Mouse (Mus musculus): Measurements from ENCODE around the gene Gm595. TPM values are rescaled to one million over a fixed set of nuclear protein-coding genes. Genes with fewer than 3 reads are reported as not detected.

The Gm595 gene
- total RNA-seq (2012; rRNA removed), result 0.09 TPM in 1 of 2 replicates, not detected in the other

GRCm38 (mm10) chrX:48877613-48878012, at the start of gene Gm595:
Gene Gm595 (minus strand): TSS chrX:48877713.
- H3K9ac ChIP-seq (ENCODE audit: insufficient read depth, low read depth, low read length, poor library complexity, severe bottlenecking), result no peak within 1 kb of the TSS
- no peaks in the 10 kb centered on the region for H3K36me3 ChIP-seq (ENCODE audit: control insufficient read depth, insufficient read depth, low read length, poor library complexity, severe bottlenecking)
- H3K4me3 ChIP-seq (ENCODE audit: insufficient read depth in 1 of 2, low read depth in 1 of 2, low read length in 2 of 2, poor library complexity in 1 of 2, severe bottlenecking in 1 of 2), result 0 out of 4 replicates have a peak within 1 kb of the TSS, but pooled peaks of 1 of the 2 experiments have one; percentile 17
- no peaks in the 10 kb centered on the region; a peak in 1 of 4 replicates for H3K4me1 ChIP-seq (ENCODE audit: control insufficient read depth in 2 of 2, insufficient read depth in 2 of 2, low read length in 2 of 2, poor library complexity in 1 of 2)
- DNase-seq (ENCODE audit: low read depth, low spot score), result no peak
- no peak within 1 kb of the TSS for H3K27ac ChIP-seq (ENCODE audit: insufficient read depth, low read depth, low read length, poor library complexity, severe bottlenecking)
- no peaks in the 10 kb centered on the region for H3K9me3 ChIP-seq (ENCODE audit: control insufficient read depth, insufficient read depth, low read depth, low read length)
- in situ Hi-C loops (cut with MboI; ENCODE audit: low sequenced_read_pairs in 2 of 2, unreplicated experiment in 2 of 2), result no loop called here
- no peak for TF ChIP-seq ZNF384 (IDR thresholded peaks at IDR 0.05; ENCODE audit: low read depth, low read length)

- in situ Hi-C loops (cut with MboI; ENCODE audit: low sequenced_read_pairs in 2 of 2, unreplicated experiment in 2 of 2), result loop anchor here in 1 of 2 experiments (25.0 kb wide), 1 partner anchor 404 kb away; no protein-coding TSS in a partner anchor
- no peaks in the 10 kb centered on the region for H3K9me3 ChIP-seq (ENCODE audit: control insufficient read depth, insufficient read depth, low read depth, low read length)
- H3K9ac ChIP-seq (ENCODE audit: insufficient read depth, low read depth, low read length, poor library complexity, severe bottlenecking), result no peak overlapping the region
- no peak for DNase-seq (ENCODE audit: low read depth, low spot score)
- H3K4me1 ChIP-seq (ENCODE audit: control insufficient read depth in 2 of 2, insufficient read depth in 2 of 2, low read length in 2 of 2, poor library complexity in 1 of 2), result no peaks in the 10 kb centered on the region
- H3K4me3 ChIP-seq (ENCODE audit: insufficient read depth in 1 of 2, low read depth in 1 of 2, low read length in 2 of 2, poor library complexity in 1 of 2, severe bottlenecking in 1 of 2), result no peak overlapping the region
- no peak overlapping the region for H3K27ac ChIP-seq (ENCODE audit: insufficient read depth, low read depth, low read length, poor library complexity, severe bottlenecking)
- no peaks in the 10 kb centered on the region for H3K36me3 ChIP-seq (ENCODE audit: control insufficient read depth, insufficient read depth, low read length, poor library complexity, severe bottlenecking)
- TF ChIP-seq MAFK (IDR thresholded peaks at IDR 0.05; ENCODE audit: insufficient read depth, low read depth, low read length), result no peak
- TF ChIP-seq CHD2 (IDR thresholded peaks at IDR 0.05; ENCODE audit: low read depth, low read length), result no peak
- TF ChIP-seq HCFC1 (IDR thresholded peaks at IDR 0.05; ENCODE audit: borderline replicate concordance, insufficient read depth, low read length), result no peak
- TF ChIP-seq ZC3H11A (IDR thresholded peaks at IDR 0.05; ENCODE audit: borderline replicate concordance, low read depth, low read length), result no peak
- TF ChIP-seq ZNF384 (IDR thresholded peaks at IDR 0.05; ENCODE audit: low read depth, low read length), result no peak
These were observed 30.9 kb upstream of the Gm595 start for GRCm38 (mm10) chrX:48908421-48908820.

- no peak overlapping the region for H3K27ac ChIP-seq (ENCODE audit: insufficient read depth, low read depth, low read length, poor library complexity, severe bottlenecking)
- no peak for DNase-seq (ENCODE audit: low read depth, low spot score)
- H3K4me3 ChIP-seq (ENCODE audit: insufficient read depth in 1 of 2, low read depth in 1 of 2, low read length in 2 of 2, poor library complexity in 1 of 2, severe bottlenecking in 1 of 2), result no peak overlapping the region
- in situ Hi-C loops (cut with MboI; ENCODE audit: low sequenced_read_pairs in 2 of 2, unreplicated experiment in 2 of 2), result loop anchor here in 1 of 2 experiments (25.0 kb wide), 1 partner anchor 409 kb away; no protein-coding TSS in a partner anchor
- no peaks in the 10 kb centered on the region for H3K36me3 ChIP-seq (ENCODE audit: control insufficient read depth, insufficient read depth, low read length, poor library complexity, severe bottlenecking)
- no peak overlapping the region for H3K9ac ChIP-seq (ENCODE audit: insufficient read depth, low read depth, low read length, poor library complexity, severe bottlenecking)
- TF ChIP-seq ZNF384 (IDR thresholded peaks at IDR 0.05; ENCODE audit: low read depth, low read length) (no peak), ZC3H11A (IDR thresholded peaks at IDR 0.05; ENCODE audit: borderline replicate concordance, low read depth, low read length) (no peak)
- H3K4me1 ChIP-seq (ENCODE audit: control insufficient read depth in 2 of 2, insufficient read depth in 2 of 2, low read length in 2 of 2, poor library complexity in 1 of 2), result no peaks in the 10 kb centered on the region
- H3K9me3 ChIP-seq (ENCODE audit: control insufficient read depth, insufficient read depth, low read depth, low read length), result no peaks in the 10 kb centered on the region
These were observed 26.2 kb upstream of the Gm595 start for GRCm38 (mm10) chrX:48903744-48904143.

- Histone ChIP-seq H3K9ac (ENCODE audit: insufficient read depth, low read depth, low read length, poor library complexity, severe bottlenecking) (no peak overlapping the region), H3K36me3 (ENCODE audit: control insufficient read depth, insufficient read depth, low read length, poor library complexity, severe bottlenecking) (no peaks in the 10 kb centered on the region), H3K4me1 (ENCODE audit: control insufficient read depth in 2 of 2, insufficient read depth in 2 of 2, low read length in 2 of 2, poor library complexity in 1 of 2) (peaks cover 0 to 3% of the 10 kb centered on the region in 2 experiments; a peak in 1 of 4 replicates), H3K9me3 (ENCODE audit: control insufficient read depth, insufficient read depth, low read depth, low read length) (no peaks in the 10 kb centered on the region), H3K27ac (ENCODE audit: insufficient read depth, low read depth, low read length, poor library complexity, severe bottlenecking) (no peak overlapping the region), H3K4me3 (ENCODE audit: insufficient read depth in 1 of 2, low read depth in 1 of 2, low read length in 2 of 2, poor library complexity in 1 of 2, severe bottlenecking in 1 of 2) (no peak overlapping the region)
- no peak for DNase-seq (ENCODE audit: low read depth, low spot score)
- TF ChIP-seq ZNF384 (IDR thresholded peaks at IDR 0.05; ENCODE audit: low read depth, low read length) (no peak), HCFC1 (IDR thresholded peaks at IDR 0.05; ENCODE audit: borderline replicate concordance, insufficient read depth, low read length) (no peak), CHD2 (IDR thresholded peaks at IDR 0.05; ENCODE audit: low read depth, low read length) (no peak)
- in situ Hi-C loops (cut with MboI; ENCODE audit: low sequenced_read_pairs in 2 of 2, unreplicated experiment in 2 of 2), result no loop called here
These were observed 22.0 kb upstream of the Gm595 start for GRCm38 (mm10) chrX:48899555-48899954.

- H3K36me3 ChIP-seq (ENCODE audit: control insufficient read depth, insufficient read depth, low read length, poor library complexity, severe bottlenecking), result no peaks in the 10 kb centered on the region
- H3K4me3 ChIP-seq (ENCODE audit: insufficient read depth in 1 of 2, low read depth in 1 of 2, low read length in 2 of 2, poor library complexity in 1 of 2, severe bottlenecking in 1 of 2), result no peak overlapping the region
- no peak overlapping the region for H3K9ac ChIP-seq (ENCODE audit: insufficient read depth, low read depth, low read length, poor library complexity, severe bottlenecking)
- H3K4me1 ChIP-seq (ENCODE audit: control insufficient read depth in 2 of 2, insufficient read depth in 2 of 2, low read length in 2 of 2, poor library complexity in 1 of 2), result peaks cover 0 to 3% of the 10 kb centered on the region in 2 experiments; a peak in 1 of 4 replicates
- in situ Hi-C loops (cut with MboI; ENCODE audit: low sequenced_read_pairs in 2 of 2, unreplicated experiment in 2 of 2), result no loop called here
- H3K27ac ChIP-seq (ENCODE audit: insufficient read depth, low read depth, low read length, poor library complexity, severe bottlenecking), result no peak overlapping the region
- TF ChIP-seq ZNF384 (IDR thresholded peaks at IDR 0.05; ENCODE audit: low read depth, low read length) (no peak), HCFC1 (IDR thresholded peaks at IDR 0.05; ENCODE audit: borderline replicate concordance, insufficient read depth, low read length) (no peak), ZC3H11A (IDR thresholded peaks at IDR 0.05; ENCODE audit: borderline replicate concordance, low read depth, low read length) (no peak), MAFK (IDR thresholded peaks at IDR 0.05; ENCODE audit: insufficient read depth, low read depth, low read length) (no peak), CHD2 (IDR thresholded peaks at IDR 0.05; ENCODE audit: low read depth, low read length) (no peak)
- no peaks in the 10 kb centered on the region for H3K9me3 ChIP-seq (ENCODE audit: control insufficient read depth, insufficient read depth, low read depth, low read length)
- DNase-seq (ENCODE audit: low read depth, low spot score), result no peak
These were observed 19.3 kb upstream of the Gm595 start for GRCm38 (mm10) chrX:48896803-48897202.
